Mouse (Mus musculus): ENCODE results near the gene Sptbn4.
A peak's percentile ranks its signal among the peaks of the same experiment; 100 is the strongest.

Sptbn4 gene

GRCm38 (mm10) chr7:27381009-27381408, 66.5 kb downstream of the Sptbn4 start:
- no peak for DNase-seq

- no peak for DNase-seq
Measured at GRCm38 (mm10) chr7:27379836-27380235, 67.7 kb downstream of the Sptbn4 start.

- no peak for DNase-seq
Measured at GRCm38 (mm10) chr7:27378431-27378830, 69.1 kb downstream of the Sptbn4 start.

DNA sequence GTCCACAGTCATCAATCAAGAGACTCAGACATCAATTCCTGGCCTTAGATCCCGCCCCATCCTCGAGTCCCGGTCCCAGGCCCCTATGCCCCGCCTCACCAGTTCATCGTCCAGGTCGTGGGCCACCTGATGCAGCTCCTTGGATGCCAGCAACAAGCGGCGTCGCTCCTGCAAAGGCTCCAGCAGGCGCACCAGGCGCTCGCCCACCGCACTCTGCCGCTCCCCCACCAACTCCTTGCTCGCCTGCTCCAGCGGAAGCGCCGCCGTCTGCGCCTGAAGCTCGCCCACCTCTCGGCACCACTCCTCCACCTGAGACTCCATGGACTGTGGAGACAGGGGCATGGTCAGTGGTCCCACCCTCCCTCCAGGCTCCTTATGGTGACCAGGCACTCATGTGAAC, 72.2 kb downstream of the Sptbn4 start:
- DNase-seq: no peak

DNA sequence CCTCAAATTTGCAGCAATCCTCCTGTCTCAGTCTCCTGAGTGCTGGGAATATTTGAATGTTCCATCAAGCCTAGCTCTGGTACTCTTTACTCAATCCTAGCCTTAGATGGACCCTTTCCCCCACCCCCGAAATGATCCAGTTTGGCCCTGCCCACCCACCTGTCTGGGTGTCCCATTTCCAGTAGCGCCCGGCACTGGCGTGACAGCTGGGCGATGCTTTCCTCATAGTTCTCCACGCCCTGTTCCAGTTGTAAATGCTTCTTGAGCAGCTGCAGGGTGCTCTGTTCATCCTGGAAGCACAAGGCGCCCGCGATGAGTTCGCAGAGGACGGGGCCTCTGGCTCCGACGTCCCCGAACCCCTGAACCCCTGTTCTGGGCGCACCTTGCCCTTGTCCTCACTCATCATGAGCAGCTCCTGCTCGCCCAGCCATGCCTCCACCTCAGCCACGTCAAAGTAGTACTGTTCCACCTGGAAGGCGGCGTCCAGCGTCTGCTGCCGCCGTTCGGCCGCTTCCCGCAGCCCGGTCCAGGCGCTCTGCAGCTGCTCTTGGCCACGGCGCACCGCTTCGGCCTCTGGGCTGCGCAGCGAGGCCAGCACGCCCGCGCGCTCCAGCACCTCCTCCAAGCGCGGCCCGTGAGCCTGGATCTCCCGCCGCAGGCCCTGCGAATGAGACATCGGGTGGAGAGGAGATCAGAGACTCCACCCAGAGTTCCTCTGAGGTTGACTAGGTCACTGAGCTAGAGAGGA, 75.6 kb downstream of the Sptbn4 start:
- DNase-seq: no peak

GRCm38 (mm10) chr7:27369111-27369510, 78.4 kb downstream of the Sptbn4 start:
- no peak for DNase-seq

- DNase-seq: peak; percentile 44 to 47
Measured at GRCm38 (mm10) chr7:27367976-27368375, 79.5 kb downstream of the Sptbn4 start.

- DNase-seq: no peak
Measured at GRCm38 (mm10) chr7:27366082-27366844, 81.2 kb downstream of the Sptbn4 start.

GRCm38 (mm10) chr7:27364379-27364778, 83.1 kb downstream of the Sptbn4 start:
- DNase-seq: no peak

GRCm38 (mm10) chr7:27361283-27361946, 86.1 kb downstream of the Sptbn4 start:
- peak; percentile 99 for DNase-seq

DNA sequence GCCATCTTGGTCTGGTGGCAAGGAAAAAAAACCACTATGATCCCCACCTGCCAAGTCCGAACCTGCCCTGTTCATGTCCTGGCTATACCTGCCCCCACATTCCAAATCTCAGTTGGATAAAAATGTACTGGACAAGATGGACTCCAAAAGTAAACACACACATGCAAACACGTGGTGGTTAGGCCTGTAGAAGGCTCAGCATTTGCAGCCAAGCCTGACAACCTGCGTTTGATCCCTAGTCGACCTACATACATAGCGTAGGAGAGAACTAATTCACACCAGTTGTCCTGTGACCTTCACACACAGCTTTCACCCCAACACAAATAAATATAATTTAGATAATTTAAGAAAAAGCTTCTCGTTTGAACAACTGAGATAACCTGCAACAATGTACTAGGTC, 86.7 kb downstream of the Sptbn4 start:
- DNase-seq: no peak

DNA sequence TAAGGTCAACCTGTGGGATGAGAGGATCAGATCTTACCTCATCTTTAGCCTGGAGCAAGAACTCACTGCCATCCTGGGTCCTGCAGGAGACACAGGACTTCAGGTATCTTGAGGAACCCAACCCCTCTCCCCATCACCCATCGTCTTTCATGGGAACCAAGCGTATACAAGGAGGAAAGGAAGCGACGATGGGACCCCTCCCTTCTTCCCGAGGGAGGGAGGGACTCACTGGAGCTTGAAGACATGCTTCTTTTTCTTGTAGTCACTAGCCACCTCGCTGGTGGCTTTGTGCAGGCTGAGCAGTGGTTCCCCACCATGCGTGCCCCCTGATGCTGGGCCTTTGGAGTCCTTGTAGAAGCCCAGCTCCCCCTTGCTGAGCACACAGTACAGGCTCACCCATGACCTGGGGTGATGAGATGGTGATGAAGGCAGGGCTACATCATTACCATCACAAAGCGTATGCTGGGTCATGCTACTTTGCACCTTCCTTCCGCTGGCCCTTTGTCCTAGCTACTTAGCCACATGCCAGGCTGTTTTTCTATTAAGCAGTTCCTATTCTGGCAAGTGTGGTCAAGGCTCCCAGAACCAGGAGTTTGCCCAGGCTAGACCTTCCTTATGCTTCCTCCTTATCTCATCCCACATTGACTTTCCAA, 87.7 kb downstream of the Sptbn4 start:
- no peak for DNase-seq

GRCm38 (mm10) chr7:27359162-27359561, 88.3 kb downstream of the Sptbn4 start:
- DNase-seq: no peak

- DNase-seq: peak; percentile 39 to 54
Measured at GRCm38 (mm10) chr7:27357595-27357978, 89.9 kb downstream of the Sptbn4 start.

DNA sequence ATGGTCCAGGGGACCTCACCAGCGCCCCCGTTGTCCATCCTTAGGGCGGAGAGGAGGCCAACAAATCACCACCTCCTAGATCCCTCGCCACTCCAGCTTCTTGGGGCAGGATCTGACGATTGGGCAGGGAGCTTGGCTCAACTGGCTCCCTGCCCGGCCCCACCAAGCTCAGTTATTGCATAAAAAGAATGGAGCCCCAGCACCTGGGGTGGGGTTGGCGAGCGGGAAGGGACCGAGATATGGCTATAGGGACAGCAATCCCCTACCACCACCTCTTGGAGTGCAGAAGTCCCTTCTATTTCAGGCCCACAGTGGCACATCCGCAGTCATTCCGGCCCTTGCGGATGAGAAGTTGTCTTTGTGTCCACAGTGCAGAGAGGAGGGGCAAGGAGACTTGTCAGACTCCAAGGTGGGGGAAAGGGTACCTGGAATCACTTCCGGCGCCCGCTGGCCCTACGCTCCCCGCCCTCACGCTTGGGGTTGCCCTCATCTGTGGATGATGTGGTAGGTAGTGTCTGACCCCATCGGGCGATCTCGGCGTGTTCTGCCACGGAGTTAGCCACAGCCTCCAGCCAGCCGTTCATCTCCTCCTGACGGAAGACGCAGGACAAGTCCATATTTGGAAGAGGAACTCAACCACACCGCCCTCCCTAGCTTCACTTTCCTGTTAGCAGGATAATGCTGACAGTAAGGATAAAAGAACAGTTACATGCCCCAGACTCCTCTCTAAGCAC, 90.5 kb downstream of the Sptbn4 start, which contains the start of gene Gm20479:
Gene Gm20479, minus strand, starts transcription at position 559 of the 734 bp plus-strand sequence.
- peak; percentile 42 to 49 for DNase-seq

GRCm38 (mm10) chr7:27356248-27356647, 91.2 kb downstream of the Sptbn4 start:
- peak; percentile 59 to 63 for DNase-seq

DNA sequence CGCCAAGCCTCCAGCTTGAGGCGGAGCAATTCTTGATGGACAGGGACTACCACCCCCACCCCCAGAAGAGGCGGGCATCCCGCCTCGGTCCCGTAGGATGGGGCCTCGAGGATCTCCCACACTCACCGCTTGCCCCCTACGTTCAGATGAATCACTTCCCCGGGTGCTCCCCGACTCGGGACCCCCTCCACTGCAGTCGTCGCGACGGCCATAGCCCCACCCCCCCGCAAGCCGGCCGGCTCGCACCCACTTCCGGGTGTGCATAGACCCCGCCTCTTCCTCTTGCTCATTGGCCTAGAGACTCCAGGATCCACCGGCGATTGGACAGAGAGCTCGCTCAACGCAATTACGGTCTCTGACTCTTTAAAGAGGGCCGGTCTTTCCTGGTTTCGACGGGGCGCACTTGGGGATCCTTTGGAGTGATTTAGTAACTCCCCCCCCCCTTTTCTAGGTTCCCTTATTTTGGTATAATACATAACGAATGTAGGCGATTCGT, 91.7 kb downstream of the Sptbn4 start, which contains the start of gene Shkbp1:
Gene Shkbp1, minus strand, starts transcription at position 275 of the 496 bp plus-strand sequence.
- DNase-seq: peak; percentile 87 to 88

DNA sequence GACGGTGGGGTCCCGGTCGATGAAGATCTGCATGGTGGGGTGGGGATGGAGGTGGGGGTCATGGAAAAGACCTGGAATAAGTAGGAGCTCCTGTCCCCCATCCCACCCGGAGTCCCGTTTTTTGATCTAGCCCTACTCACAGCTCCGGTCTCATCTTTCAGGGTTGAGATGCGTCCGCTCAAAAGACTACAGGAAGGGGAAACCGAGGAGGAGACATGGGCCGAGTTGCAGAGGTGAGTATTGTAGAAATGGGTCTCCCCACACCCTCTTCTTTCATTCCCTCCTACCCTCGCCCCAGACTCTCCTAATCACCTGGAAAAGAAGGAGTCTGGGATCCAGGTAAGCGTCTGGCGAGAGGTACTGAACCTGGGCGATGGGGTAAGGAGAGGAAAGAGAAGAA, 92.2 kb downstream of the Sptbn4 start:
- no peak for DNase-seq

DNA sequence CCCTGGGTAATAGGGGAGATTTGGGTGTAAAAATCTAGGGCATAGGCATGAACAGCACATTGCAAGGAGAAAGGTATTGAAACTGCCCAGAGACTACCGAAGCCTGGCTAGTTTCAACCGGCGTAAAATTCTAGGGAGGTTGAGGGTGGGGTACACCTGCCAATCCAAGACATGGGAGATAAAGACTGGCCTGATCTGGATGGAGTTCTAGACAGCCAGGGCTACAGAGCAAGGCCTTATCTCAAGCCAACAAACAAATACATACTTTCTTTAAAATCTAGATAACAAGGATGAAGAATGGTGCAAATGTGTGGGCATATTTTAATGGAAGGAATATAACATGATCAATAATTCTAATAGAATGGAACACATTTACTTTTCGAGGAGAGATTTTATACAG, 92.7 kb downstream of the Sptbn4 start:
- DNase-seq: no peak

DNA sequence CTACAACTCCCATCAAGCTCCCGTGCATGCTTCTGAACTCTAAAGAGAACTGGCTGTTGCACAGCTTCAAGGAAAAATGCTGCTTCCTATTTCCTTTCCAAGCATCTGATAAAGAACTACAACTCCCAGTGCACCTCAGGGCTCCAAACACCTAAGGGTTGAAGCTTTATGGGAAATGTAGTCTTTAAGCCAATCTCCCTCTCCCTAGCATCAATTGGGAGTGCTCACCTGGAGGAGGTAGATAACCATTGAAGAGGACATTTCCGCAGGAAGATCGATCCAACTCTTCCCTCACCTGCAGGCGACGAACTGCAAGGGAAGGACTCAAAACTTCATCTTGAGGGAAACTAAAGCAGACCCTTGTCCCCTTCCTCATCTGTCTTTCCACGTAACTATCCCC, 93.3 kb downstream of the Sptbn4 start:
- DNase-seq: no peak

DNA sequence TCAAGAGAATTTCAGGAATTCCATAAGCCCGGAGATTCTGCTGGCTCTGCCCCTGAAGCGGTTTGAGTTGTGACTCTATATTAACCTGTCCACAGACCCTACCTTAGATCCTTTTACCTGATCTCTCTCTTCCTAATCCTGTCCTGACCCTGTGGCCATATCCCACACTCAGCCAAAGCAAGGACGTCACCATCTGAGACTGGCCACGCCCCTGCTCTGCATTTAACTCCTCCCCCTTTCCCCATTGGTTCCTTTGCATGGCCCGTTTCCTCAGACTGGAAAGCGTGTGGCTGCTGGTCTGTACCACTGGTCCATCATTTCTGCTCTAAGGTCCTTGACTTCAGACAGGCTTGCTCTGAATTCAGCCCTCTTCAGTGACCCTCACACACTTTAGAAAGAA, 102.0 kb downstream of the Sptbn4 start:
- DNase-seq: no peak

DNA sequence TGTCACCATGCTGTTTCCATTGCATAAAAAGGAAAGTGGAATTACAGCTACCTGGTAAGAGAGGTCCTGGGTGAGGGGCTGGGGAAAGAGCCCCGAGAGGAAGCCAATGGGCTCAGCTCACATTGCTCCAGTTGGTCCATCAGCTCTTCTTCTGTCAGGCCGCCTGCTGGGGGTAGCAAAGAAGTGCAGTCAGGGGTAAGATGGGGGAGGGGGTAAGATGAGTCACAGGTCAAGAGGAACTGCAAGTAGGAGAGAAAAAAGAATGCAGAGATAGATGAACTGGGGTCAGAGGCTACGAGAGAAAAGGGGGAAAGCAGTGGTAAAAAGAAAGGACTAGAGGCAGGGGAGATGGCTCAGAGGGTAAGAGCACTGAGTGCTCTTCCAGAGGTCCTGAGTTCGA, 104.9 kb downstream of the Sptbn4 start:
- peak; percentile 62 to 66 for DNase-seq

Data from B cell, adult 2 months (primary cell).